Mouse (Mus musculus) embryonic facial prominence, embryonic 15.5 days (tissue): ENCODE measurements around the gene Lgals3bp. TPM values are rescaled to one million over a fixed set of nuclear protein-coding genes. Genes with fewer than 3 reads are reported as not detected.
A peak's percentile ranks its signal among the peaks of the same experiment; 100 is the strongest.

Source experiments
- ATAC-seq: fragments of 200-750 bp; cut with Nextera tagmentation; 2 replicates; pipeline ENCODE4 v1.8.0; 2017; ENCODE audit warnings: low read depth, moderate TSS enrichment; ENCODE audit not compliant: insufficient number of reproducible peaks, low FRiP score, low TSS enrichment
- H3K27ac ChIP-seq: fragments of 300-500 bp; sonication (generic); replicated peaks from 2 replicates; pipeline ENCODE4 v1.5.1; 2015; ENCODE audit warnings: mild to moderate bottlenecking, inconsistent platforms
- H3K27me3 ChIP-seq: fragments of 300-500 bp; sonication (generic); 2 replicates; pipeline ENCODE4 v1.6.1; 2015; ENCODE audit warnings: inconsistent platforms
- H3K36me3 ChIP-seq: fragments of 300-500 bp; sonication (generic); 2 replicates; pipeline ENCODE4 v1.6.1; 2015; ENCODE audit warnings: mild to moderate bottlenecking, inconsistent platforms
- H3K4me1 ChIP-seq: fragments of 300-500 bp; sonication (generic); 2 replicates; pipeline ENCODE4 v1.6.1; 2015; ENCODE audit warnings: inconsistent platforms
- H3K4me2 ChIP-seq: fragments of 300-500 bp; sonication (generic); replicated peaks from 2 replicates; pipeline ENCODE4 v1.6.1; 2015; ENCODE audit warnings: mild to moderate bottlenecking, inconsistent platforms
- H3K4me3 ChIP-seq: fragments of 300-500 bp; sonication (generic); replicated peaks from 2 replicates; pipeline ENCODE4 v1.5.1; 2015; ENCODE audit warnings: mild to moderate bottlenecking, inconsistent platforms
- H3K9ac ChIP-seq: fragments of 300-500 bp; sonication (generic); 2 replicates; pipeline ENCODE4 v1.6.1; 2015; ENCODE audit warnings: inconsistent platforms
- H3K9me3 ChIP-seq: fragments of 300-500 bp; sonication (generic); replicated peaks from 2 replicates; pipeline ENCODE4 v1.6.1; 2016; ENCODE audit warnings: inconsistent platforms
- WGBS: fragments of 180-500 bp; shearing (Covaris S2); methylation state at CpG from one replicate; pipeline ENCODE4 v1.1.7; 2015; 5-methylcytosine and 5-hydroxymethylcytosine counted together
- polyA plus RNA-seq: library from polyadenylated mRNA; unstranded; fragments of >200 nt; fragmentation: Nextera tagmentation; extraction: Ambion mirVana; gene quantifications from 2 replicates; pipeline ENCODE4 v1.2.1, GENCODE M21; 2015

Lgals3bp gene
- polyA plus RNA-seq, 1 experiment from 2014 or later: 19.8 TPM

- peak within 1 kb of the TSS; percentile 97 for H3K9ac ChIP-seq
- WGBS: under 1% methylated on average over 50 of the region's 50 CpGs
- peak; percentile 94 for ATAC-seq
Measured at GRCm38 (mm10) chr11:118418834-118419504, 17.1 kb upstream of the Lgals3bp start, which contains the start of gene Cant1. Gene Cant1, minus strand, starts transcription at chr11:118419086.

DNA sequence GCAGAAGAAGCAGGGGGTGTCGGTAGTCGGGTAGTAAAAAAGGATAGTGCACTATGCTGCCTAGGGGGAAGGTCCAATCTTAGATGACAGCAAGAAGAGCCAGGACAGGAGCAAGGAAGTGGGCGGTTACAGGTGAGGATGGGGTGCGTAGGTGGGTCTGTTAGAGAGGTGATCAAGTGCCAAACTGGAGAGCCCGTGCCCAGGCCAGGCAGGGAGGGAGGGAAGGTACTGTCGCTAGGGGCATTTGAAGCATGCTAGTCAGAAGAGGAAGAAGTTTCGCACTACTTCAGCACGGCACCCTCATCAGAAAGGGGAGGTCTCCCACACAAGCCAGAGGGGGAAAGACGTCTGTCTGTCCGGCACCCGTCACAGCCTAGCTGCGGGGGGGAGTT lies 16.5 kb upstream of the Lgals3bp start:
- peak overlapping the region; percentile 97 for H3K9ac ChIP-seq
- ATAC-seq: 0 out of 2 replicates have a peak, but pooled peaks have one; percentile 1
- no peaks in the 10 kb centered on the region for H3K9me3 ChIP-seq
- peaks cover 36% of the 10 kb centered on the region for H3K4me1 ChIP-seq
- peaks cover 26% of the 10 kb centered on the region for H3K36me3 ChIP-seq
- WGBS: 4% methylated on average over 12 of the region's 12 CpGs
- H3K27me3 ChIP-seq: no peaks in the 10 kb centered on the region
- H3K4me3 ChIP-seq: peak overlapping the region; percentile 95
- H3K4me2 ChIP-seq: peak overlapping the region; percentile 77
- peak overlapping the region; percentile 80 for H3K27ac ChIP-seq

More at GRCm38 (mm10) chr11:118418834-118419504, 17.1 kb upstream of the Lgals3bp start, which contains the start of gene Cant1:
- peak within 1 kb of the TSS; percentile 80 for H3K27ac ChIP-seq
- peak within 1 kb of the TSS; percentile 77 for H3K4me2 ChIP-seq
- peaks cover 40% of the 10 kb centered on the region for H3K4me1 ChIP-seq
- peak within 1 kb of the TSS; percentile 95 for H3K4me3 ChIP-seq
- no peaks in the 10 kb centered on the region for H3K27me3 ChIP-seq
- H3K36me3 ChIP-seq: peaks cover 23% of the 10 kb centered on the region
- H3K9me3 ChIP-seq: no peaks in the 10 kb centered on the region

- Histone ChIP-seq H3K9me3 (no peaks in the 10 kb centered on the region), H3K4me1 (peaks cover 37% of the 10 kb centered on the region), H3K36me3 (peaks cover 26% of the 10 kb centered on the region), H3K27ac (no peak overlapping the region), H3K4me3 (no peak overlapping the region), H3K4me2 (peak overlapping the region; percentile 77), H3K27me3 (no peaks in the 10 kb centered on the region), H3K9ac (0 out of 2 replicates have a peak overlapping the region, but pooled peaks have one; percentile 6)
- WGBS: 92% methylated on average over 9 of the region's 9 CpGs
- ATAC-seq: no peak
Measured at GRCm38 (mm10) chr11:118417496-118417895, 15.6 kb upstream of the Lgals3bp start.

- ATAC-seq: no peak
Measured at GRCm38 (mm10) chr11:118416046-118416445, 14.2 kb upstream of the Lgals3bp start.

GRCm38 (mm10) chr11:118415630-118416029 lies 13.7 kb upstream of the Lgals3bp start:
- H3K36me3 ChIP-seq: peaks cover 35% of the 10 kb centered on the region
- H3K27me3 ChIP-seq: no peaks in the 10 kb centered on the region
- H3K4me3 ChIP-seq: no peak overlapping the region
- no peak overlapping the region for H3K4me2 ChIP-seq
- no peaks in the 10 kb centered on the region for H3K9me3 ChIP-seq
- ATAC-seq: no peak
- WGBS: 84% methylated on average over 6 of the region's 6 CpGs
- H3K9ac ChIP-seq: no peak overlapping the region
- no peak overlapping the region for H3K27ac ChIP-seq
- peaks cover 37% of the 10 kb centered on the region for H3K4me1 ChIP-seq

More at GRCm38 (mm10) chr11:118416046-118416445, 14.2 kb upstream of the Lgals3bp start:
- Histone ChIP-seq H3K27ac (no peak overlapping the region), H3K4me2 (no peak overlapping the region), H3K4me1 (peaks cover 37% of the 10 kb centered on the region), H3K36me3 (peaks cover 31% of the 10 kb centered on the region), H3K9me3 (no peaks in the 10 kb centered on the region), H3K9ac (no peak overlapping the region), H3K4me3 (no peak overlapping the region), H3K27me3 (no peaks in the 10 kb centered on the region)
- 69% methylated on average over 7 of the region's 7 CpGs for WGBS

DNA sequence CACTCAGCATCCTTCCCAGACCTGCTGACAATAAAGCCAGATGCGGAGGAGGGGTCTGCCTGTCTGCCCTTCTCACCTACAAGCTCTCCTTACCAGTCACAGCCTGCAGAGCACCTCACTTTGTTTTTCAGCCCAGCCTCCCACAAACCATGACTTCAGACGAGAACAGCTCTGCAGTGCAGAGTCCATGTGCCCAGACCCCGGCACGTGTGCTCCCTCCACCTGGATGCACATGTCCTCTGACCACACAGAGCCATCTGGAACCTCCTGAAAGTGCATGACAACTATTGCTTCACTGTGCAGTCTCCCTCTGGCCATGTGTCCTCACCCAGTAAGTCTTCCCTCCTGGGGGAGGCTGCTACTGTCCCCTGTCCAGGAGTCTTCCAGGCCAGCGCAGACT lies 12.4 kb upstream of the Lgals3bp start:
- H3K27me3 ChIP-seq: no peaks in the 10 kb centered on the region
- WGBS: 86% methylated on average over 5 of the region's 5 CpGs
- no peaks in the 10 kb centered on the region for H3K9me3 ChIP-seq
- no peak for ATAC-seq
- no peak overlapping the region for H3K9ac ChIP-seq
- H3K27ac ChIP-seq: no peak overlapping the region
- H3K4me3 ChIP-seq: no peak overlapping the region
- peaks cover 31% of the 10 kb centered on the region for H3K4me1 ChIP-seq
- no peak overlapping the region for H3K4me2 ChIP-seq
- H3K36me3 ChIP-seq: peaks cover 48% of the 10 kb centered on the region

DNA sequence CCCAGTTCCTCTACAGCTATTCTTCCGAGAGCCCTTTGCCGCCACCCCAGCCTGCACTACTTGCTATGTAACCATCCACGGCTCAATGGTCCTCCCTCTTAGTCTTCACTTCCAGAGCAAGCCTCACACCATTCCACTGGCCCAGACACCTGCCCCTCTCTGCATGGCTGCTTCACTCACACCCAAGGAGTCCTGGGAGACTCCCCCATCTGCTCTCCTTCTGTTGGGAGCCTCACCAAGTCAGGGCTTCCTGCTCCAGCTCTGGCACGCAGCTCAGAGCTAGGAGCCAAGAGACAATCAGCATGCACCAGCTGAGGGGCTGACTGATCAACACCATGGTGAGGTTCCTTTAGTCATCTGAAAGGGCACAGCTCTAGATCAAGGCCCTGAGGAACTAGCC lies 11.2 kb upstream of the Lgals3bp start:
- ATAC-seq: no peak
- H3K27me3 ChIP-seq: no peaks in the 10 kb centered on the region
- H3K27ac ChIP-seq: no peak overlapping the region
- H3K4me2 ChIP-seq: no peak overlapping the region
- no peaks in the 10 kb centered on the region for H3K9me3 ChIP-seq
- WGBS: 77% methylated on average over 4 of the region's 4 CpGs
- H3K9ac ChIP-seq: no peak overlapping the region
- peaks cover 26% of the 10 kb centered on the region for H3K4me1 ChIP-seq
- peaks cover 58% of the 10 kb centered on the region for H3K36me3 ChIP-seq
- H3K4me3 ChIP-seq: no peak overlapping the region

- Histone ChIP-seq H3K4me2 (no peak overlapping the region), H3K9me3 (no peaks in the 10 kb centered on the region), H3K4me3 (no peak overlapping the region), H3K4me1 (peaks cover 21% of the 10 kb centered on the region), H3K27ac (no peak overlapping the region), H3K9ac (no peak overlapping the region), H3K36me3 (peaks cover 62% of the 10 kb centered on the region), H3K27me3 (no peaks in the 10 kb centered on the region)
- WGBS: 74% methylated on average over 2 of the region's 2 CpGs
- no peak for ATAC-seq
Measured at GRCm38 (mm10) chr11:118412601-118413000, 10.7 kb upstream of the Lgals3bp start.

DNA sequence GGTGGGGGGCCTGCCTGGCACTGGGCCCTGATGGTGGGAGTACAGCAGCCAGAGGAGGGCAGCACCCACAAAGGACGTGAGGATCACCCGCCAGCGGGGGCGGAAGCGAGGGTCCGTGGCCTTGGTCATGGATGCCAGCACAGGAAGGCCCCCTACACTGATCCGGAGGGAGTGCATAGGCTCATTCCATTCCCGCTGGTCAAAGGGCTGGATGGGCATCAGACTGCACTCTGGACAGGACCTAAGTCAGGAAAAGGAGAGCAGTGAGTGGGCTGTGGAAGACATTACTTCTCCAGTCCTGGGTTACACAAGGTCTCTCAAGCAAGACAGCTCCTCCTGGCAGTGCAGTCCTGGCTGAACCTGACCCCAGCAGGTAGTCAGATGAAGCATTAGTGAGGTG lies 9.4 kb upstream of the Lgals3bp start:
- 88% methylated on average over 8 of the region's 8 CpGs for WGBS
- Histone ChIP-seq H3K36me3 (peaks cover 71% of the 10 kb centered on the region), H3K9ac (no peak overlapping the region), H3K4me2 (no peak overlapping the region), H3K27ac (no peak overlapping the region), H3K4me1 (0 out of 2 replicates have a peak, but pooled peaks cover 9% of the 10 kb centered on the region), H3K9me3 (no peaks in the 10 kb centered on the region), H3K27me3 (no peaks in the 10 kb centered on the region), H3K4me3 (no peak overlapping the region)
- no peak for ATAC-seq

- Histone ChIP-seq H3K9me3 (no peaks in the 10 kb centered on the region), H3K27me3 (no peaks in the 10 kb centered on the region), H3K4me3 (no peak overlapping the region), H3K9ac (no peak overlapping the region), H3K36me3 (peaks cover 68% of the 10 kb centered on the region), H3K4me1 (0 out of 2 replicates have a peak, but pooled peaks cover 8% of the 10 kb centered on the region), H3K4me2 (no peak overlapping the region), H3K27ac (no peak overlapping the region)
- 92% methylated on average over 10 of the region's 10 CpGs for WGBS
- no peak for ATAC-seq
Measured at GRCm38 (mm10) chr11:118410479-118410878, 8.6 kb upstream of the Lgals3bp start.

DNA sequence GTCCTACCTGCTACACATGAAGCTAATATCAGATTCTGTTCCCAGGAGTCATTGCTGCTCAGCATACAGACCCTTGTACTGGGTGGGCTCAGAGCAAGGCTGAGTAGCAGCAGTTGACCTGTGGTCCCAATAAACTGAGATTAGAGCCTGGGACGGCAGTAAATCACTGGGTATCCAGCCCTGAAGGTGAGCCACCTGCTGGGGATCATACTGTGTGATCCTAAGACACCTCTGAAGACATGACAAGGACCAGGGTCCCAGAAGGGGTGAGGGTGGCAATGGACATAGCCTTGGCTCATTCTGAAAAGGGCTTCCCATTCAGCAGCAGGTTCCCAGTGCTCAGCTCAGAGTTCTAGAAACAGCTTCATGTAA lies 8.2 kb upstream of the Lgals3bp start:
- no peaks in the 10 kb centered on the region for H3K9me3 ChIP-seq
- H3K36me3 ChIP-seq: peaks cover 65% of the 10 kb centered on the region
- no peaks in the 10 kb centered on the region for H3K27me3 ChIP-seq
- 79% methylated on average over 1 of the region's 1 CpGs for WGBS
- no peak for ATAC-seq
- H3K4me3 ChIP-seq: no peak overlapping the region
- H3K9ac ChIP-seq: no peak overlapping the region
- H3K4me2 ChIP-seq: no peak overlapping the region
- no peak overlapping the region for H3K27ac ChIP-seq
- H3K4me1 ChIP-seq: 0 out of 2 replicates have a peak, but pooled peaks cover 8% of the 10 kb centered on the region
